Mouse (Mus musculus): ENCODE measurements around the gene Spatc1l. TPM values are rescaled to one million over a fixed set of nuclear protein-coding genes. Genes with fewer than 3 reads are reported as not detected.
A peak's percentile ranks its signal among the peaks of the same experiment; 100 is the strongest.

The Spatc1l gene
- total RNA-seq (2015; ENCODE audit: low replicate concordance) (not detected in 2 replicates), total RNA-seq (2017; ENCODE audit: low replicate concordance) (not detected in 2 replicates)

GRCm38 (mm10) chr10:76561972-76562371, at the start of gene Spatc1l:
Gene Spatc1l (plus strand): TSS chr10:76562272.
- no peak for ATAC-seq (replicated peaks; ENCODE audit: low FRiP score, poor library complexity, severe bottlenecking)

DNA sequence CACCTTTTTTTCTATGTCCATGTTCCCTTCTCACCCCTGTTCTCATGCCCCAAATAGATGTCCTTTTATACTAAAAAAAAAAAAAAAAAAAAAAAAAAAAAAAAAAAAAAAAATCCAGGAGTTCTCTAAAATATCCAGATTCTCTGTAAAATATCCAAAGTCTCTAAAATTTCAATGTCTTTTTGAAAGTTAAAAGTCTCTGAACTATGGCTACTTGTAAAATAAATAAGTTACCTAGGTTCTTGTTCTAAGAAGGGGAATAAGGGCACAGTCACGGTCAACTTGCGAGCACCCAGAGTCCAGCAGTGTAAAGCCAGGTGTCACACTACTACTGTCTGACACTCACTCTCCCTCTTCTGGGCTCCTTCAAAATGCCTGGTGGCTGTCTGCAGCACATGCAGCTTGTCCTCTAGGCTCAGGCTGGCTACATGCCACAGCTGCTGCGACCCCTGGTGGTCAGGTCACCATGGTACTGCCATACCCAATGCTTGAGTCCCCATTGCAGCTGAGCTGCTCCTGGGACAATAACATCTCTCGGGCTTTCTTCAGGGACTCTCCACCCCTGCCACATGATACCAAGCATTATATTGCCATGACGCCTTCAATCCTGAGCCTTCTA, 49.0 kb upstream of the Spatc1l start:
- peak; percentile 90 for ATAC-seq (replicated peaks; ENCODE audit: low FRiP score, poor library complexity, severe bottlenecking)

DNA sequence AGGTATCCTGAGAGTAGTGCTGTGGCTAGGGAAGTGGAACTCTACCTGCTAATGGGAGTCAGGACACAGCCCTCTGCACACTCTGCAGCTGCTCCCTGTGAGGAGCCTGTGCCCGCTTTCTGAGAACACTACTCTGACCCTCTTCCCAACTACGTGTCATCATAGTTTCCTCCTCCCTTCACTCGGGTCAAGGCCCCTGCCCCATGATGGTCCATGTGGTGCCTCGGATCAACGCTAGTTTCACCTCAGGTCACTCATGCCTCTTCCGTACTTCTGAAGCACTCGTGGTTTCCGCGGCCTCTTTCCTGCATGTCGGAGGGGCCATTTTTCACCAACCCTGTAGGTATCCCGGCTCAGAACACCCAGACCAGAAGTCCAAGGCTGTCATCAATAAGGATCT, 31.1 kb upstream of the Spatc1l start:
- peak; percentile 34 for ATAC-seq (replicated peaks; ENCODE audit: low FRiP score, poor library complexity, severe bottlenecking)

- ATAC-seq (replicated peaks; ENCODE audit: low FRiP score, poor library complexity, severe bottlenecking): peak; percentile 97
Observed at GRCm38 (mm10) chr10:76531375-76531774, 30.7 kb upstream of the Spatc1l start, which contains the start of gene Lss. Gene Lss (plus strand): TSS chr10:76531588.

- ATAC-seq (replicated peaks; ENCODE audit: low FRiP score, poor library complexity, severe bottlenecking): no peak; the same call in 1 of the 2 replicates
Observed at GRCm38 (mm10) chr10:76531828-76532227, 30.2 kb upstream of the Spatc1l start.

DNA sequence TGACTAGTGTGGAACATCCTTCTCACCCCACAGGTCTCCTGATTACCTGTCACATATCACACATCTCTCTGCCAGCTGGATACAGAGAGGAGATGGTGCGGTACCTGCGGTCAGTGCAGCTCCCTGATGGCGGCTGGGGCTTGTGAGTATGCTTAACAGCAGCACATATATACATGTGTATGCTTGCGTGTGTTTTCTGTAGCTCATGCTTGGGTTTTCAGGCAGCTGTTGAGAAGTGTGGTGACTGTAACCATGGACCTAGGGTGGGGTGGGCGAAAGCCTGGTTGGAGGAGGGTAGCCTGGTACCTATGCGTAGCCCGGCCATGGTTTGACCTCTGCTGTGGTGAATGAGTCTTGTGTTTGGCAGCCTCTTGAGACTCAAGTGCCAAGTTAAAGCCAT, 26.5 kb upstream of the Spatc1l start:
- no peak for ATAC-seq (replicated peaks; ENCODE audit: low FRiP score, poor library complexity, severe bottlenecking)

DNA sequence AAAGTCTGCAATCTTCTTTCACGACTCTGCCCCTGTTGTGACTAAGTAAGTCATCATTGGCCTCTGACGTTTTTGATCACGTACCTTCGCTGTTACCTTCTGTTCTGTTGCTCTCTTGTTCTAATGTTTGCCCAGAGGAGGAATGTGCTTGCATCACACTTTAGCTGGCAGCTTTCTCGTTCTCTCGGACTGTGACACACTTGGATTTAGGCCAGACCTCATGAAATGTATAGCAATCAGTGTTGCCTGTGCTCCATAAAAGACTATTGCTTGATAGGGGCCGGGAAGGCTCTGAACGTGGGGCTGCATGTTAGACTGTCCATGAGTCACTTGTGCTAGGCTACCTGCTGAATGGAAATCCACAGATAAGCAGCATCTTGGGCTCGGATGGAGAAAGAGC, 24.5 kb upstream of the Spatc1l start:
- ATAC-seq (replicated peaks; ENCODE audit: low FRiP score, poor library complexity, severe bottlenecking): no peak

- ATAC-seq (replicated peaks; ENCODE audit: low FRiP score, poor library complexity, severe bottlenecking): no peak
Observed at GRCm38 (mm10) chr10:76541336-76542085, 20.6 kb upstream of the Spatc1l start.

DNA sequence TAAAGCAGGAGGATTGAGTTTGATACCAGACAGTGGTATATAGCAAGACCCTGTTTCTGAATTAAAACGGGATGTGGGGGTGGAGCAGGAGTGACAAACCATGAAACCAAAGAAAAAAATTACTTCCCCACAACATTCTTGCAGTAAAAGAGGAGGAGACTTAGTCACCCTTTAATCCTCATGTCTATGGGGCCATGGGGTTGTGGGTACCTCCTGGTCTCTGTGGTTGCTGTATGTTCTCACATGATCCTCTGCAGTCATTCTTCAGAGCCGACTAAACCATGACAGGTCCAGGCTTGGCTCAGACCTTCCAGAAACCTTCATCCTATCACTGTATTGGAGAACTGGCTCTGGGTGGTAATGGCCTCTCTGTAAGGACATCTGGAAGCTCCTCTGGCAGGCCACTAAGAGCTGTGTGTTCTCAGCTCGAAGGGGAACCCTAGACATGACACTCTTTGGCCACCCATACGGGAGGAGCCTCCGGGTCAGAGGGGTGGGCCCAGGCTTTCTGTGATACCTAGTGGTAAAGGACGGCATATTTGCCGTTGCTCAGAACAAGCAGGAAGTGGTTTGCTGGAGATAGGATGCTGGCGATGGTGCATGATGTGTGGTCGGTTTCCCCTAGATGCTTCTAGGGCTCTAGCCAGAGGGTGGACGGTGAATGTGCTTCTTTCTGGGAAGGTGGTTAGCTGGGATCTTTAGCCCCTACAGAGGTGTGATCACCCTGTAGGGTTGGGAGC, 19.3 kb upstream of the Spatc1l start:
- no peak for ATAC-seq (replicated peaks; ENCODE audit: low FRiP score, poor library complexity, severe bottlenecking)

DNA sequence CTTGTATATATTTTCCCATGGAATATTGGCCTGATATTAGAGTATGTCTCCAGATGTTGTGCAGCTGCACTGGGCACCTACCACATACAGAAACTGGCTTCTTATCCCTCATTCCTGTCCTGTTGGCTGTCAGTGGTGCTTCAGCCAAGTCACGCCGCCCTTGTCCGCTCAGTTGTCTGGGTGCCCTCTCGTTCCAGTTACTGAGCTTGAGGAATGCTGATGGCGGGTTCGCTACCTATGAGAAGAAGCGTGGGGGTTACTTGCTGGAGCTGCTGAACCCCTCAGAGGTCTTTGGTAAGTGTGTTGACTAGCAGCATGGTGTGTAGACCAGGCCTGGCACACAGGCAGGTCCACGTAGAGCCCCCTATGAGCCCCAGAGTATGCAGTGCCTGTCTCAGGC, 15.5 kb upstream of the Spatc1l start:
- no peak for ATAC-seq (replicated peaks; ENCODE audit: low FRiP score, poor library complexity, severe bottlenecking)

DNA sequence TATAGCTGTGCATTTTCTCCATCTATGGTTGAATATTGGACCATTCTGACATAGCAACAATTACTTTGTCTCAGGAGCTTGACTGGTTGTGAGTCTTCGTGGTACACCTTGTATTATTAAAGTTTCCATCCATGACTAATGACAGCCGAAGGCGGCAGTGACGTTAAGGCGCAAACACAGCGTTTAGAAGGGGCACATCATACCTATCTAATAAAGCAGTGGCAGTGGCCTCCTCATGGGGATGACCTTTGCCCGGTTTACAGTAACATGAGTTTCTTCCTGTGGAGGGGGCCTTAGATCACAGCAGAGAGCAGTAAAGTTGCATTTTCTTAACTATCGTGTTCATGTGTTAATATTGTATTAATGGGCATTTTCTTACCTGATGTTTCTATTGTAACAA, 13.9 kb upstream of the Spatc1l start:
- ATAC-seq (replicated peaks; ENCODE audit: low FRiP score, poor library complexity, severe bottlenecking): no peak

GRCm38 (mm10) chr10:76550458-76550857, 11.6 kb upstream of the Spatc1l start:
- ATAC-seq (replicated peaks; ENCODE audit: low FRiP score, poor library complexity, severe bottlenecking): no peak

- ATAC-seq (replicated peaks; ENCODE audit: low FRiP score, poor library complexity, severe bottlenecking): no peak
Observed at GRCm38 (mm10) chr10:76551556-76551955, 10.5 kb upstream of the Spatc1l start.

GRCm38 (mm10) chr10:76554061-76554460, 8.0 kb upstream of the Spatc1l start:
- ATAC-seq (replicated peaks; ENCODE audit: low FRiP score, poor library complexity, severe bottlenecking): no peak

- ATAC-seq (replicated peaks; ENCODE audit: low FRiP score, poor library complexity, severe bottlenecking): no peak
Observed at GRCm38 (mm10) chr10:76569996-76570685, 8.1 kb downstream of the Spatc1l start.

DNA sequence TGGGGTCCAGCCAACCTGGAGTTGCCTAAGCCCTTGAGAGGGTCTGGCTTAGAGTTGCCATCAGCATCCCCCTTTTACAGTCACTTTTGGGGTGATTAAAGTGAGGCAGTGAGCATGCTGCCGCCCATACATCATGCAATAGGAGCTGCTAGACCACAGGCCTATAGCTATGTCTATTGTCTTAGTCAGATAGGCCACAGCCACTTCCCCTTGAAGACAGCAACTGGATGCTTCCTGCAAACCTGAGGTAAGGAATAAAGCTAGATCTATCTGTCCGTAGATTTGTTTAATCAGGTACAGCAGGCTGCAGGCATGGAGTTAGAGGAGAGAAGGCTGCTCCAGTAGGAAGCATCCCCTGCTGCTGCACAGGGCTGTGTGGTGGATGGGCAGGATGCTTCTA, 9.0 kb downstream of the Spatc1l start:
- ATAC-seq (replicated peaks; ENCODE audit: low FRiP score, poor library complexity, severe bottlenecking): no peak

DNA sequence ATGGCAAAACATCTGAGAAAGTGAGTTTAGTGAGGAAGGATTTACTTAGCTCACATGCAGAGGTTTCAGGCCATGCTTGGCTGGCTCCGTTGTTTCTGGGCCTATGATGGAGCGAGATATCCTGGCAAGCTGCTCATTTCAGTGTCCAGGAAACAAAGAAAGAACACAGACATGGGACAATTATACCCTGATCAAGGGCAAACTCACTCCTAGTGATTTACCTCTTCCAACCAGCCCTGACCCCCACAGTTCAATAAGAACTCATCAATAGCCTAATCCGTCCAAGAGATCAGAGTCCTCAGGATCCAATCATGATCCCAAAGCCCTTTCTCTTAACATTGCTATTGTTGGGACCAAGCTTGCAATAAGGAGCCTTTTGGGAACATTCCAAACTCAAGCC, 10.1 kb downstream of the Spatc1l start:
- no peak for ATAC-seq (replicated peaks; ENCODE audit: low FRiP score, poor library complexity, severe bottlenecking)

DNA sequence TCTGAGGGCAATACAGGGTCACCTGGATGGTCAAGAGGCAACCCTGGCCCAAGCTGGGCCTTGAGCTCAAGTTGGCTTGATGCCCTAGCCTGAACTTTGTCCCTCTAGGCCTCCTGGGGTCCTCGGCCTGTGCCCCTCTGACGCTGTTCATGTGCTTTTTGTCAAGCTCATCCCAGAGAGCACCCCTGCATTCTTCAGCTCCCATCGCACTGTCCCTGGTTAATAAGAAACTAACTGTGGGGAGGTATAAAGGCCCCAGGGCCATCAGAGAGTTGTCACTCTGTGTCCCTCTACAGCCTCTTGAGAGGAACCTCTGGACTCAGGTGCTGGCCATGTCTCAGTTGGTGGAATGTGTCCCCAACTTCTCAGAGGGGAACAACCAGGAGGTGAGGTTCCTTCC, 13.3 kb downstream of the Spatc1l start, which contains the start of gene Ftcd:
Gene Ftcd (plus strand): TSS at position 275 of the 400 bp plus-strand sequence.
- ATAC-seq (replicated peaks; ENCODE audit: low FRiP score, poor library complexity, severe bottlenecking): no peak

DNA sequence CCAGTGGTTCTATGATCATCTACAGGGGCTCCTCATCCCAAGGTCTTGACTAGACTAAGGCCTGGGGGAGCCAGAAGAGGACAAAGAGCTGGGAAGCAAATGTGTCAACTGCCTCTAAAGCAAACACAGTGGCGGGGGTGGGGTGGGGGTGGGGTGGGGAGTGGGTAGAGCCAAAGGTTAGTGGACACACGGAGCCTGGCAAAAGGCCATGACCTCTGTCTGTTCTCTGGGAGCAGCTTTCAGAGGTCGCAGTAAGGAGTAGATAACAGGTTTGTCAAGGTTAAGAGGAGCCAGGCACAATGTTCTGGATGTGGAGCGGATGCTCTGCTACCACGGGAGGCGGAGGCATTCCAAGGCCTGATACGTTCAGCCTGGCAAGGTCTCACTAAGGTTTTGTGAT, 14.8 kb downstream of the Spatc1l start:
- ATAC-seq (replicated peaks; ENCODE audit: low FRiP score, poor library complexity, severe bottlenecking): no peak

- ATAC-seq (replicated peaks; ENCODE audit: low FRiP score, poor library complexity, severe bottlenecking): no peak
Observed at GRCm38 (mm10) chr10:76584138-76584537, 22.1 kb downstream of the Spatc1l start.

Measured in erythroblast, adult 5-6 weeks (primary cell).